Mouse (Mus musculus) layer of hippocampus, postnatal 14 days (tissue): ENCODE measurements around the gene Lypd3. TPM values are rescaled to one million over a fixed set of nuclear protein-coding genes. Genes with fewer than 3 reads are reported as not detected.
"Not testable (repeated sequence)": the region's sequence is repeated elsewhere in the genome, so short reads cannot be mapped to it uniquely, and the experiment has no call there.

Experiments used
- DNase-seq, 2 experiments: peaks; one replicate each; pipeline ENCODE4 v3.0.0; 2021 to 2022; ENCODE audit warnings: low spot score in 2 of 2, mixed read lengths in 1 of 2
- total RNA-seq, 2 experiments: library from RNA; stranded (reverse); gene quantifications; 2 replicates each; pipeline ENCODE4 v1.2.3; 2021

Gene Lypd3
- total RNA-seq, 2 experiments from 2014 or later: 1.2 to 1.3 TPM

- DNase-seq: no peak
Observed at GRCm38 (mm10) chr7:24661118-24661904, 25.0 kb downstream of the Lypd3 start.

DNA sequence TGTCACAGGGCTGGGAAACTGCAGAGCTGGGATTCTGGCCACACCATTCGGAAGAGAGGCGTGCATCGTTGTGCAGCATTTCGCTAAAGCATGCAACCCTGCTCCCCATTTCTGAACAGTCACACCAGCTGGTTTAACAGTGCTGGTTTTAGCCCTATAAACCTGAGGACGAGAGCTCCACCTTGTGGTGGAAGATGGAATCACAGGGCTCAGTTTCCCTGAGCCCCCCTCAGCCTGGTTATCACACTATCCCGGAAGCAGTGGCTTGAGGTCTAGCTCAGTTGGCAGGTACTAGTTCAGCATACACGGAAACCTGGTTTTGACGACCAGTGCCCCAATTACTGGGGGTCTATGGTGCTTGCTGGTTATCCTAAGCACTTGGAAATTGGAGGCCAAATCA, 26.2 kb downstream of the Lypd3 start:
- DNase-seq: peak; percentile 50 to 60

DNA sequence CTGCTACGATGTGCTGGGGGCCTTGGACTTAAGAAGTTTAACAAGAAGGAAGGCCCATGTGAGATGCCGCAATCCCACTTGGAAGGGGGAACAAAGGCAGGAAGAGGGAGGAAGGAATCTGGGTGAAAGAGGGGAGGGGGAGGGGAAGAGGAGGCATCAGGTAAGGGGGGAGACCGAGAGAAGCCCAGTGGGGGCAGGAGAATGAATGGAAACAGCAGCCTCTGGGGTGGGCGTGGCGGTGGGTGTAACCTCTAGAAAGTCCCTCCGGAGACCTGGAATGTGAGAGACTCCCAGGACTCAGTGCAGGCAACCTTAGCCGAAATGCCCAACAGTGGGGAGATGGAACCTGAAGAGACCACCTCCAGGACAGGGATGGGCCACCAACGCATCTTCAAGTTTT, 28.0 kb downstream of the Lypd3 start:
- DNase-seq: no peak

- no peak for DNase-seq
Observed at GRCm38 (mm10) chr7:24664959-24665358, 28.6 kb downstream of the Lypd3 start.

DNA sequence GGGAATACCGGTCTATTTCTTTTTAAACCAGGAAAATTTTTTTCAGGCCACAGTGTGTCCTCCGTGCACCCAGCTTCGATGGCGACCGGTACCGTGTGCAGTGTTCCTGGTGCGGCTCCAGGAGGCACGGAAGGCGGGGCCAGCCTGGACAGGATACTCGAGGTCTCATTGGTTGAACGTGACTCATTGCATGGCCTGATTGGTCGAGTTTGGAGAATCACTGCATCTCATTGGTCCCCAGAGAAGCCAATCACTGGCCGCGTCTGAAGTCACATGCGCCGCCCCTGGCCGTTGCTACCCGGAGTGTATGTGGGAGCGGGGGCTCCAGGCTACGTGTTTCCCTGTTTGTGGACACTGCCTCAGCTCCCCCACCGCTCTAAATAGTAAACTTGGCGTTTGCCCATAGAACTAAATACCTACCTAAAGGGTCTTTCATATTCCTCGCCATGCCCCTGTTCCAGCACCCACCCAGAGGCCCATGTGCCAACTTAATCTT, 35.6 kb downstream of the Lypd3 start:
- DNase-seq: no peak

- DNase-seq: no peak
Observed at GRCm38 (mm10) chr7:24676575-24676974, 40.2 kb downstream of the Lypd3 start, which contains the start of gene Tex101. TSS of gene Tex101 (minus strand) at chr7:24676675.

GRCm38 (mm10) chr7:24684121-24684520, 47.8 kb downstream of the Lypd3 start:
- DNase-seq: not testable (repeated sequence)

GRCm38 (mm10) chr7:24687519-24687918, 51.2 kb downstream of the Lypd3 start:
- not testable (repeated sequence) for DNase-seq

Other genes with a start within 250 kb of the Lypd3 start
- 10 to 100 TPM; 29.1 to 33.8 TPM for gene Smg9, start 236.9 kb upstream of the Lypd3 start, total RNA-seq
- not detected for gene Irgc1, start 184.3 kb upstream of the Lypd3 start, total RNA-seq
- gene Plaur, start 174.1 kb upstream of the Lypd3 start, total RNA-seq: 1 to 10 TPM in 1 of 2 experiments, under 1 TPM in 1; 0.76 to 1.0 TPM
- 100 to 1,000 TPM; 220 to 227 TPM for gene Cadm4, start 154.5 kb upstream of the Lypd3 start, total RNA-seq
- 10 to 100 TPM; 38.1 to 43.3 TPM for gene Zfp428, start 129.5 kb upstream of the Lypd3 start, total RNA-seq
- gene AC161166.1, start 124.1 kb upstream of the Lypd3 start, total RNA-seq: not detected
- 10 to 100 TPM; 87.5 to 89.7 TPM for gene Irgq, start 105.9 kb upstream of the Lypd3 start, total RNA-seq
- not detected for gene Pinlyp, start 90.4 kb upstream of the Lypd3 start, total RNA-seq
- 10 to 100 TPM; 41.0 to 46.8 TPM for gene Xrcc1, start 90.3 kb upstream of the Lypd3 start, total RNA-seq
- gene Ethe1, start 49.0 kb upstream of the Lypd3 start, total RNA-seq: 1 to 10 TPM; 8.2 to 8.6 TPM
- gene Zfp575, start 48.9 kb upstream of the Lypd3 start, total RNA-seq: 1 to 10 TPM; 5.8 to 6.3 TPM
- gene Phldb3, start 25.8 kb upstream of the Lypd3 start, total RNA-seq: under 1 TPM; 0.28 to 0.60 TPM
- gene Tex101, start 40.1 kb downstream of the Lypd3 start, total RNA-seq: not detected
- not detected for gene BC049730, start 72.7 kb downstream of the Lypd3 start, total RNA-seq
- not detected for gene Gm4763, start 90.4 kb downstream of the Lypd3 start, total RNA-seq
- not detected for gene Cd177, start 123.8 kb downstream of the Lypd3 start, total RNA-seq
- not detected for gene Ceacam10, start 140.7 kb downstream of the Lypd3 start, total RNA-seq
- 1 to 10 TPM; 1.3 to 2.1 TPM for gene Gm9844, start 225.7 kb downstream of the Lypd3 start, total RNA-seq
- gene Lypd4, start 233.4 kb downstream of the Lypd3 start, total RNA-seq: not detected
- not detected for gene Dmrtc2, start 233.5 kb downstream of the Lypd3 start, total RNA-seq
- 100 to 1,000 TPM; 452 TPM for gene Rps19, start 247.8 kb downstream of the Lypd3 start, total RNA-seq